Mouse (Mus musculus): Measurements from ENCODE around the gene Txndc8.
A peak's percentile ranks its signal among the peaks of the same experiment; 100 is the strongest.

Txndc8 gene

GRCm38 (mm10) chr4:58009024-58009423 lies at the start of gene Txndc8:
TSS of gene Txndc8 (minus strand) at chr4:58009124.
- DNase-seq, result no peak

GRCm38 (mm10) chr4:58055653-58056052 lies 46.7 kb upstream of the Txndc8 start:
- no peak for DNase-seq

DNA sequence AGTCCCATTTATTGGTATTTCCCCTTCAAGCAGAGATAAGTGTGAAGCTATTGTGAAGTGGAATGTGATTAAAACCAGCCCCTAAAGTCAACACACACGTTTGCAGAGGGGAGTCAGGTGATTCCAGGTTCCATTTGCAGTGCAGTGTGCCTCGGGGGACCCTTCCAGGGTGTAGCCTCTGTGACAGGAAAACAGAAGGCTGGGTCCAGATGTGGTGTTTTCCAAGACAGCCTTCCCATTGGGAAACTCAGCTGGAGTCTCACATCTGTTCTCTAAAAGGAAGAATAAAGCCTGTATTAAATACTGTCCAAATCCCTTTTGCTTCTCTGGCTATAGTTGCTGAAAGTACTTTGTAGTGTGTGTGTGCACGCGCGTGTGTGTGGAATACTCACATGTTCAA lies 45.5 kb upstream of the Txndc8 start:
- DNase-seq, result no peak

GRCm38 (mm10) chr4:58050746-58051145 lies 41.8 kb upstream of the Txndc8 start:
- DNase-seq, result no peak

- no peak for DNase-seq
Measured at GRCm38 (mm10) chr4:58050276-58050675, 41.4 kb upstream of the Txndc8 start.

DNA sequence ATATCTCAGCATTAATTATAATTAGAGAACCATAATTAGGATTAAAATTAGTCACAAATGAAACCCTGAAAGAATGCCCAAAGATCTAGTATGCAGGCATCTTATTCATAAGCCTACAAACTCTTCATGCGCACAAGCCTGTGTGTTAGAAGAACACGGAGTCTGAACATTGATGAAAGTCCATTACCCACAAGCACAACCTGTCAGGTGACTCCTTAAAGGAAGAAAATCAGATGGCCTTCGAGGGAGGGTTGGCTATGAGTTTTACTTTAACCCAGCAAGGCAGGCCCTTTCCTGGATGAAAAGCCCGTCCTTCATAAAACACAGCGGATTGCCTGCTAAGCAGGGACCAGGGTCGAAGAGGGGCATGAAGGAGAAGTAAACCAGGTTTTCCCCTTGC lies 35.9 kb upstream of the Txndc8 start:
- DNase-seq, result no peak

- DNase-seq, result no peak
Measured at GRCm38 (mm10) chr4:58044356-58044755, 35.4 kb upstream of the Txndc8 start.

DNA sequence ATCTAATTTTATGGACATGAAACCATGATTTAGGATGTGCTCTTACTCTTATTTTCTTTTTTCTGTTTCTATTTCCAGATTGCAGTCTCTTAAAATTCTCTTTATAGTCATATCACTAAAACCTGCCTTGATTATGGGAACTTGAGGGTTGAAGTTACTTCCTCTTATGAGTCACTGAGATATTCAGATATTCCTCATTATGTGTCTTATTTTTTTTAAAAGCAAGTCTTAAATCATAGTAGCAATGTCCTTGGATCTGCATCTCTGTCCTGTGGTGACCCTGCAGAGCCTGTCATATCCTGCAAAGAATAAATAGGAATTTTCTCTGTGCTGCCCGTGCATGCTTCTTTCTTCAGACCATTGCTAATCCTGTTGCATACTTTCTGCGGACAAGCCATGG lies 31.2 kb upstream of the Txndc8 start:
- no peak for DNase-seq

GRCm38 (mm10) chr4:58037096-58037705 lies 28.3 kb upstream of the Txndc8 start:
- no peak for DNase-seq

DNA sequence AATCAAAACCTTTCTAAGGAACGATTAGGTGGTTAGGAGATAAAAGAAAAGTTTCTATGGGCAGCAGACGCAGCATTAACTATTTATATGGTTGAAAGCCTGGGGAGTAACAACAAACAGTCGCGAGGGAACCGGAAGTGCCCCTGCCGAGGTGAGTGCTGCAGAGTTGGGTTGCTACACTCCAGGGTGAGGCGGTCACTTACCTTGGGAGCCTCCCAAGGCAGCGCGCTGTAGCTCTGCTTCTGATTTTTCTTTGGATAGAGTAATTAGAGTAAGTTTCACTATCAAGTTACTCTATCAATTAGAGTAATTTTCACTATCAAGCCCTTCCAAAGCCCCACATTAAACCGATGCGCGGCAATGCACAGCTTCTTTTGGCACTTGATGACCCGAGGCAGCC lies 25.7 kb upstream of the Txndc8 start:
- DNase-seq, result no peak

- DNase-seq, result no peak
Measured at GRCm38 (mm10) chr4:58032714-58033113, 23.8 kb upstream of the Txndc8 start.

GRCm38 (mm10) chr4:58003501-58003900 lies 5.4 kb downstream of the Txndc8 start:
- peak; percentile 22 to 52 for DNase-seq

DNA sequence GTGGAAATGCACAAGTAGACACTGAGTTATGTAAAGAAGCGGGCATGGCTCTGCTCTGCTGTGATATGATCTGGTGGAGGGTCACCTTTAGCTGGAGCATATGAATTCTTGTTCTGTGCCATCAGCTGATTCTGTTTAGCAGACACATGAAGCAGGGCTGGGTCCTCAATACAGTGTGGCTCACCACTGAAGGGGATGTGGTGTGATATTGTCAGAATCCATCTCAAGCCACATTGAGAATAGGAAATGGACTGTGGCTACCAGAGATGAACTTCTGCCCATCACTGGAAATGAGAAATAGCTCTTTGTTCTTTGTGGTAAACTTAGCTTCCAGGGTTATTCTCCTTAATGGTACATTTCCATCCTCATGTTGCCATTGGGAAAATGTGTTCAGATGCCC lies 17.5 kb downstream of the Txndc8 start:
- DNase-seq, result no peak

DNA sequence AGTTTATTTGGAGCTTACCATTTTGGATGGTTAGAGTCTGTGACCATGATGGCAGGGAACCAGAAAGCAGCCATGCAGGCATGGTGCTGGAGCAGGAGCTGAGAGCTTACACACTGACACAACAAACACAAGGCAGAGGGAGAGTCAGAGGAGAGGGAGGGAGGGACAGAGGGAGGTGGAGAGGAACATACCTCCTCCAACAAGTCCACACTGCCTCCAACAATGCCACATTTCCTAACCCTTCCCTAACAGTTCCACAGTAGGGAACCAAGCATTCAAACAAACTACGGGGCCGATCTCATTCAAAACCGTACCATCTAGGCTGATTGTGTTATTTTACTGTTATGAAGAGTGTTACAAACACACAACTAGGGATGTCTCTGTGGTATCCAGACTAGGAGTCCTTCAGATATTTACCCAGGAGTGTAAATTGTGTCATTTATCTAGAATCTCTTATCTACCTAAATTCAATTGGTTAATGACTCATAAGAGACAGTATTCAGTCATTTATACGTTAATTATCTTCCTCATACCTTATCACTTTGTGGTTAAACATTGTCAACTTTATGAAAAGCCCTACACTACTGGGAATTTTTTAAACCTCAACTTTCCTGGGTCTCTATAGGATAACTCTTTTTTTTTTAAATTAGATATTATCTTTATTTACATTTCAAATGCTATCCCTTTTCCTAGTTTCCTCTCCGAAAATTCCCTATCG lies 34.4 kb downstream of the Txndc8 start:
- no peak for DNase-seq

DNA sequence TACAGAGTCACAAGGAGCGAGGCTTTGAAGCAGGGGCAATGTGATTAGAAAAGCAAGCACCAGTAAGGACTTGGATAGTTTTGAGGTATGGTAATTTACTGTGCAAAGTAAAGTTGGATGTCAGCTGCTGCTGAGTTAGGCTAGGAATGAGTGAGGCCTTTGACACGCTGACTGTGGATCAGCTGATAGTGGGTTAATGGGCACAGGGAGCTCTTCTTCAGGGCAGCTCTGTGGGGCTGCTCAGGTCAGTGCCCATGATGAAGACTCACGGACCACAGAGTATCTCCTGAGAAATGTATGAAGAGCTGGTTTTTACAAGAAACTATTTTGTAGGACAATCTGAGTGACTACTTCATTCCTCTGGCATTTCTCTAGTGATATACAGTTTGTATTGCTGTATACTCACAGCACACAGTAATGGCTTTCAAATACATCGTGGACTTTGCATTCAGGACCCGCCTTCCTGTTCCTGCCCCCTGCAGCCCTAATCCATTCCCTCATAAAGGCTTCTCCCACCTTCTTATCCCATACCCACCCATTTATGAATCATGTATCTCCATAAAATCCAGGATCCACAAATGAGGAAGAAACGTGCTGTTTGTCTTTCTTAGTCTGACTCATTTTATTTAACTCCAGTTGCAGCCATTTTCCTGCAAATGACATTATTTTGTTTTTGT lies 35.2 kb downstream of the Txndc8 start:
- no peak for DNase-seq

DNA sequence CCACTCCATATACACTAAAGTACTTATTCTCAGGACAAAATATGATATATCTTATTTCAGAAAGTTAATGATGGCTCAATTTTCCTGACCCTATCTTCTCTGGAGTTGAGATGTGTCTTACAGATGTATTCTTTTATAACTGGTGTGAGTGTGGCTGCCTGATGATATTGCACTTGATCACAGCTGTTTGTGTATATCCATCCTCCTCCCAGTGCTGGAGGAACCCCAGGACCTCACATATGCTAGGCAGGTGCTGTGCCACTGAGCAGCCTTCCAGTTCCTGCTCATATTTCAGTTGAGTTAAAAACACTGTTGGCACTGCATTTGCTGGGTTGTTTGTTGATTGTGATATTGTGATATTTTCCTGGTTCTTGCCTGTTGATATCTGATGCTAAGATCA lies 38.6 kb downstream of the Txndc8 start:
- no peak for DNase-seq

GRCm38 (mm10) chr4:57967195-57967594 lies 41.7 kb downstream of the Txndc8 start:
- no peak for DNase-seq

DNA sequence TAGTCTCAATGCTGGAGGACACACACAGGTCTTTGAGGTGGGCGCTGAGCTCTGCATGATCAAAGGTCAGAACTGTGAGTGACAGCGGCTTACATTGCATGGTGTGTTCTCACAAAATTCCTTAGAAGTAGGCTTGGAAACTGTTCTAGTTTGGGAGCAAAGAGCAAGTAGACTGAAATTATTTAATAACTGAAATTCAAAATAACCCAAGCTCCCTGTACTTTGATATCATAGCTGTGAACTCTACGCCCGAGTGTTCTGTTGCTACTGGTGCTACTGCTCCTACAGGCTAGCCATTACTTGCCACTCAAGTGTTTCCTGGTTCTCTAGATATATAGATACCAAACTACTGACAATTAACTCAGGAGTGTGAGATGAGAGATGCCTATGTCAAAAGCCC lies 43.4 kb downstream of the Txndc8 start:
- DNase-seq, result no peak

GRCm38 (mm10) chr4:57964143-57964542 lies 44.8 kb downstream of the Txndc8 start:
- no peak for DNase-seq

- DNase-seq, result no peak
Measured at GRCm38 (mm10) chr4:57959056-57959455, 49.9 kb downstream of the Txndc8 start.

DNA sequence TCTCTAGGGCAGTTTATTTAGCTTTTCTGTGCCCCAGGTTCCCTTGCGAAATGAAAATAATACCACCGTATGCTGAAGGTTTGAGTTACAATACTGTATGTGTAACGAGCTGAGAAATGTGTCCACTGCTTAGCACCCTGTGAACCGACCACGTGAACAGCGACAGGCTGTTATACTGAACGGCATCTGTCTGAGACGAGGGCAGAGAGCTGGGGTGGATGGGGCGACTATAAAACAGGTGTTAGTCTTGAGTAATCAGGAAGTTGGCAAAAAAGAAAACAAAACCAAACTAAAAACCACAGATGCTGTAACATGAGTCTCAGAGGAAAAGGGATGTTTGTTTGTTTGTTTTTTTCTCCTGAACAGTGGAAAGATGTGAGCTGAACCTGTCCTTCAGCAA lies 50.8 kb downstream of the Txndc8 start:
- no peak for DNase-seq

GRCm38 (mm10) chr4:57957200-57958085 lies 51.5 kb downstream of the Txndc8 start:
- DNase-seq, result peak; percentile 67 to 69

Data from cerebellum, postnatal 10 days (tissue).